Mouse (Mus musculus) liver, postnatal 0 days (tissue): ENCODE data around the gene Blm. TPM values are rescaled to one million over a fixed set of nuclear protein-coding genes. Genes with fewer than 3 reads are reported as not detected.

ENCODE experiments used
- ATAC-seq: fragments of 200-750 bp; cut with Nextera tagmentation; 2 replicates; pipeline ENCODE4 v1.8.0; 2017; ENCODE audit warnings: mild to moderate bottlenecking, moderate library complexity
- DNase-seq: peaks from one replicate; pipeline ENCODE4 v3.0.0-alpha.2; 2016
- H3K27ac ChIP-seq: fragments of 300-500 bp; sonication (generic); 2 replicates; pipeline ENCODE4 v1.5.1; 2014; ENCODE audit warnings: antibody characterized with exemption, moderate library complexity, mild to moderate bottlenecking, low read depth
- H3K27me3 ChIP-seq: fragments of 300-500 bp; sonication (generic); 2 replicates; pipeline ENCODE4 v1.6.1; 2014; ENCODE audit warnings: low read length, control low read depth, mixed read lengths; ENCODE audit not compliant: insufficient read depth
- H3K36me3 ChIP-seq: fragments of 300-500 bp; sonication (generic); replicated peaks from 2 replicates; pipeline ENCODE4 v1.6.1; 2014; ENCODE audit warnings: mild to moderate bottlenecking, control low read depth, low read length, moderate library complexity, mixed read lengths; ENCODE audit not compliant: insufficient read depth
- H3K4me1 ChIP-seq: fragments of 300-500 bp; sonication (generic); 2 replicates; pipeline ENCODE4 v1.6.1; 2014; ENCODE audit warnings: antibody characterized with exemption, mild to moderate bottlenecking, control low read depth; ENCODE audit not compliant: insufficient read depth
- H3K4me2 ChIP-seq: fragments of 300-500 bp; sonication (generic); 2 replicates; pipeline ENCODE4 v1.6.1; 2014; ENCODE audit warnings: low read depth, mild to moderate bottlenecking, low read length, moderate library complexity, mixed read lengths
- H3K4me3 ChIP-seq: fragments of 300-500 bp; sonication (generic); 2 replicates; pipeline ENCODE4 v1.5.1; 2014; ENCODE audit warnings: low read depth, low read length
- H3K9ac ChIP-seq: fragments of 300-500 bp; sonication (generic); replicated peaks from 2 replicates; pipeline ENCODE4 v1.6.1; 2014; ENCODE audit warnings: mild to moderate bottlenecking, moderate library complexity
- H3K9me3 ChIP-seq: fragments of 300-500 bp; sonication (generic); 2 replicates; pipeline ENCODE4 v1.6.1; 2016; ENCODE audit warnings: mild to moderate bottlenecking, control low read depth, low read length, mixed read lengths
- CTCF ChIP-seq: sonication (generic); IDR thresholded peaks from 2 replicates; pipeline ENCODE4 v1.5.1; 2016; ENCODE audit warnings: antibody characterized with exemption, low read depth
- EP300 ChIP-seq: IDR thresholded peaks from 2 replicates; pipeline ENCODE4 v1.6.1; 2016; ENCODE audit warnings: antibody characterized with exemption, low read depth, mild to moderate bottlenecking
- WGBS: fragments of 180-500 bp; shearing (Covaris S2); extraction: QIAGEN DNeasy Blood & Tissue Kit; methylation state at CpG from one replicate; pipeline ENCODE4 v1.1.7; 2014; ENCODE audit not compliant: insufficient replicate concordance; 5-methylcytosine and 5-hydroxymethylcytosine counted together
- polyA plus RNA-seq: library from polyadenylated mRNA; unstranded; fragments of >200 nt; fragmentation: Nextera tagmentation; extraction: Ambion mirVana; gene quantifications from 2 replicates; pipeline ENCODE4 v1.2.1, GENCODE M21; 2015

Blm gene
- polyA plus RNA-seq, 1 experiment from 2014 or later, result 11.8 TPM

DNA sequence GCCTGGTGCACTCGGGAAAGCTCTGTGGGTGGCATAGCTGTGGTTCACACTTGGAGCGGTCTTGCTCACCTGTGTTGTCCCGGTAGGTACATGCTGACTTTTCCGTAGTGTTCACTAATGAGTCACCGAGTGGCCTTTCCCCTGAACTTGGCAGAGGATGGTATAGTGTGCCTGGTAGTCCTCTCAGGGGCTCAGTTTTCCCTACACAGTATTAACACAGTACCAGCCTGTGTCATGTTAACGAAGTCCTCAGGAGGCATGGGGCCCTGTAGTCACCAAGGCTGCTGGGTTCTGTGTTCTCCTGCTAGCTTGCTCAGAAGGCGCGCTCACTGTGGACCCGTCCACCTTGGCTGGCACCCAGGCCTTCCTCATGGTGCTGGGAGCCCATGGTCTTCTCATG is 124.5 kb downstream of the Blm start:
- H3K27me3 ChIP-seq, result no peaks in the 10 kb centered on the region; the same call in 1 of the 2 replicates
- 79% methylated on average over 9 of the region's 9 CpGs for WGBS
- no peak for ATAC-seq

GRCm38 (mm10) chr7:80407712-80408111 is 127.2 kb downstream of the Blm start:
- TF ChIP-seq EP300 (no peak), CTCF (no peak)
- Histone ChIP-seq H3K36me3 (no peaks in the 10 kb centered on the region), H3K27ac (no peak overlapping the region), H3K9ac (no peak overlapping the region), H3K4me1 (peaks cover 16% of the 10 kb centered on the region), H3K27me3 (no peaks in the 10 kb centered on the region; the same call in 1 of the 2 replicates), H3K4me3 (no peak overlapping the region), H3K4me2 (no peak overlapping the region), H3K9me3 (no peaks in the 10 kb centered on the region)
- ATAC-seq (no peak), DNase-seq (no peak)
- 76% methylated on average over 9 of the region's 9 CpGs for WGBS

More for the DNA sequence above, 124.5 kb downstream of the Blm start:
- Histone ChIP-seq H3K4me1 (0 out of 2 replicates have a peak, but pooled peaks cover 5% of the 10 kb centered on the region), H3K27ac (no peak overlapping the region), H3K4me3 (no peak overlapping the region), H3K36me3 (no peaks in the 10 kb centered on the region), H3K9me3 (no peaks in the 10 kb centered on the region), H3K4me2 (no peak overlapping the region), H3K9ac (no peak overlapping the region)
- no peak for DNase-seq
- no peak for TF ChIP-seq CTCF
- no peak for TF ChIP-seq EP300

- no peaks in the 10 kb centered on the region; the same call in 1 of the 2 replicates for H3K27me3 ChIP-seq
- no peak for ATAC-seq
- 64% methylated on average over 3 of the region's 3 CpGs for WGBS
Observed at GRCm38 (mm10) chr7:80406186-80406585, 128.7 kb downstream of the Blm start.

GRCm38 (mm10) chr7:80405188-80405695 is 129.7 kb downstream of the Blm start, which contains the start of gene Furin:
TSS of gene Furin (minus strand) at chr7:80405436.
- H3K4me3 ChIP-seq, result no peak within 1 kb of the TSS
- H3K4me2 ChIP-seq, result peak within 1 kb of the TSS; percentile 24; the same call in 1 of the 2 replicates
- no peak for ATAC-seq
- peak within 1 kb of the TSS; percentile 6; the same call in 1 of the 2 replicates for H3K9ac ChIP-seq
- peaks cover 22% of the 10 kb centered on the region for H3K4me1 ChIP-seq
- no peaks in the 10 kb centered on the region for H3K36me3 ChIP-seq
- no peaks in the 10 kb centered on the region; the same call in 1 of the 2 replicates for H3K27me3 ChIP-seq
- TF ChIP-seq EP300 (no peak), CTCF (no peak)
- H3K27ac ChIP-seq, result 0 out of 2 replicates have a peak within 1 kb of the TSS, but pooled peaks have one; percentile 99
- no peaks in the 10 kb centered on the region for H3K9me3 ChIP-seq
- no peak for DNase-seq
- 78% methylated on average over 9 of the region's 9 CpGs for WGBS

More at GRCm38 (mm10) chr7:80406186-80406585, 128.7 kb downstream of the Blm start:
- no peak overlapping the region for H3K4me2 ChIP-seq
- no peak overlapping the region for H3K4me3 ChIP-seq
- H3K4me1 ChIP-seq, result peaks cover 17% of the 10 kb centered on the region
- no peak for DNase-seq
- H3K36me3 ChIP-seq, result no peaks in the 10 kb centered on the region
- H3K9ac ChIP-seq, result no peak overlapping the region
- TF ChIP-seq EP300, result no peak
- no peak for TF ChIP-seq CTCF
- H3K9me3 ChIP-seq, result no peaks in the 10 kb centered on the region
- no peak overlapping the region for H3K27ac ChIP-seq

Other genes starting within 250 kb of the Blm start
- 48.3 and 57.6 TPM in 2 replicates for gene Prc1, start 240.7 kb downstream of the Blm start, polyA plus RNA-seq
- gene Rccd1, start 210.7 kb downstream of the Blm start, polyA plus RNA-seq, result 1.2 and 1.6 TPM in 2 replicates
- 4.9 and 7.2 TPM in 2 replicates for gene Unc45a, start 194.1 kb downstream of the Blm start, polyA plus RNA-seq
- gene Hddc3, start 192.0 kb downstream of the Blm start, polyA plus RNA-seq, result 3.1 TPM in 2 replicates
- gene Man2a2, start 163.7 kb downstream of the Blm start, polyA plus RNA-seq, result 2.1 and 2.2 TPM in 2 replicates
- 16.3 and 16.8 TPM in 2 replicates for gene Fes, start 147.2 kb downstream of the Blm start, polyA plus RNA-seq
- 17.7 and 18.0 TPM in 2 replicates for gene Furin, start 129.7 kb downstream of the Blm start, polyA plus RNA-seq
- 4.1 and 5.4 TPM in 2 replicates for gene Crtc3, start 153.8 kb upstream of the Blm start, polyA plus RNA-seq